Mouse (Mus musculus) MEL (cell line): ENCODE results near the gene Vps50.
"Not testable (repeated sequence)": the region's sequence is repeated elsewhere in the genome, so short reads cannot be mapped to it uniquely, and the experiment has no call there.

Experiments used
- CHD2 ChIP-seq: IDR thresholded peaks from 2 replicates; pipeline ENCODE4 v1.6.1; 2011; ENCODE audit warnings: low read length, improper control_type of control experiment
- CTCF ChIP-seq, 3 experiments: IDR thresholded peaks in 2 of 3; conservative IDR thresholded peaks in 1 of 3; 2 replicates each; pipeline ENCODE4 v1.5.1; 2011 to 2012; ENCODE audit warnings: low read length in 3 of 3, low read depth in 2 of 3, mild to moderate bottlenecking in 2 of 3, improper control_type of control experiment in 1 of 3, inconsistent platforms in 1 of 3, mixed read lengths in 1 of 3, moderate library complexity in 1 of 3; ENCODE audit not compliant: control insufficient read depth in 1 of 3, insufficient read depth in 1 of 3, poor library complexity in 1 of 3, severe bottlenecking in 1 of 3
- EP300 ChIP-seq, 2 experiments: IDR thresholded peaks; 2 replicates each; pipeline ENCODE4 v1.6.1; 2011; ENCODE audit warnings: improper control_type of control experiment in 2 of 2, low read length in 2 of 2, low read depth in 1 of 2, mild to moderate bottlenecking in 1 of 2
- GATA1 ChIP-seq: IDR thresholded peaks from 2 replicates; pipeline ENCODE4 v1.6.1; 2011; ENCODE audit warnings: low read depth, low read length, improper control_type of control experiment
- JUND ChIP-seq: IDR thresholded peaks from 2 replicates; pipeline ENCODE4 v1.6.1; 2011; ENCODE audit warnings: low read depth, mild to moderate bottlenecking, improper control_type of control experiment, low read length
- KAT2A ChIP-seq: conservative IDR thresholded peaks from 2 replicates; pipeline ENCODE4 v1.6.1; 2012; ENCODE audit warnings: low read depth, low read length, improper control_type of control experiment, inconsistent platforms
- MAX ChIP-seq: IDR thresholded peaks from 2 replicates; pipeline ENCODE4 v1.6.1; 2011; ENCODE audit warnings: low read length, improper control_type of control experiment
- MEF2A ChIP-seq: IDR thresholded peaks from 2 replicates; pipeline ENCODE4 v1.6.1; 2014; ENCODE audit warnings: low read depth, mild to moderate bottlenecking, inconsistent platforms, low read length, improper control_type of control experiment; ENCODE audit not compliant: poor library complexity, insufficient replicate concordance, severe bottlenecking; ENCODE audit errors: extremely low read depth
- POLR2A ChIP-seq, 2 experiments: IDR thresholded peaks; 2 replicates each; pipeline ENCODE4 v1.6.1; 2011 to 2012; ENCODE audit warnings: low read length in 2 of 2, mild to moderate bottlenecking in 2 of 2, control low read depth in 1 of 2, improper control_type of control experiment in 1 of 2, low read depth in 1 of 2, moderate library complexity in 1 of 2; ENCODE audit not compliant: control insufficient read depth in 1 of 2, insufficient read depth in 1 of 2, poor library complexity in 1 of 2
- POLR2AphosphoS2 ChIP-seq: IDR thresholded peaks from 2 replicates; pipeline ENCODE4 v1.6.1; 2011; ENCODE audit warnings: low read length, improper control_type of control experiment
- SIN3A ChIP-seq: IDR thresholded peaks from 2 replicates; pipeline ENCODE4 v1.6.1; 2012; ENCODE audit warnings: low read length, improper control_type of control experiment, inconsistent platforms
- USF2 ChIP-seq, 2 experiments: IDR thresholded peaks; 2 replicates each; pipeline ENCODE4 v1.6.1; 2011 to 2012; ENCODE audit warnings: improper control_type of control experiment in 2 of 2, low read length in 2 of 2, borderline replicate concordance in 1 of 2, inconsistent platforms in 1 of 2, low read depth in 1 of 2, mild to moderate bottlenecking in 1 of 2; ENCODE audit not compliant: insufficient read depth in 1 of 2
- ZC3H11A ChIP-seq: IDR thresholded peaks from 2 replicates; pipeline ENCODE4 v1.6.1; 2012; ENCODE audit warnings: low read depth, mild to moderate bottlenecking, inconsistent platforms, low read length, improper control_type of control experiment

DNA sequence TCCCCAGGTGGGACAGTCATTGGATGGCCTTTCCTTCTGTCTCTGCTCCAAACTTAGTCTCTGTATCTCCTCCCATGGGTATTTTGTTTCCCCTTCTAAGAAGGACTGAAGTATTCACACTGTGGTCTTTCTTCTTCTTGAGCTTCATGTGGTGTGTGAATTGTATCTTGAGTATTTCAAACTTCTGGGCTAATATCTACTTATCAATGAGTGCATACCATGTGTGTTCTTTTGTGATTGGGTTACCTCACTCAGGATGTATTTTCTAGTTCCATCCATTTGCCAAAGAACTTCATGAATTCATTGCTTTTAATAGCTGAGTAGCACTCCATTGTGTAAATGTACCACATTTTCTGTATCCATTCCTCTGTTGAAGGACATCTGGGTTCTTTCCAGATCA, 65.9 kb downstream of the Vps50 start:
- not testable (repeated sequence) for TF ChIP-seq POLR2AphosphoS2; CTCF (IDR thresholded peaks at IDR 0.05 in 2 of 3, conservative IDR thresholded peaks at IDR 0.05 in 1 of 3; ENCODE audit: control insufficient read depth in 1 of 3, insufficient read depth in 1 of 3, low read depth in 2 of 3, low read length in 3 of 3, poor library complexity in 1 of 3, severe bottlenecking in 1 of 3); EP300 (IDR thresholded peaks at IDR 0.05; ENCODE audit: low read depth in 1 of 2, low read length in 2 of 2); POLR2A (IDR thresholded peaks at IDR 0.05; ENCODE audit: control insufficient read depth in 1 of 2, insufficient read depth in 1 of 2, low read depth in 1 of 2, low read length in 2 of 2, poor library complexity in 1 of 2); CHD2; ZC3H11A; MEF2A; GATA1; SIN3A; KAT2A; JUND; MAX; USF2 (IDR thresholded peaks at IDR 0.05; ENCODE audit: borderline replicate concordance in 1 of 2, insufficient read depth in 1 of 2, low read depth in 1 of 2, low read length in 2 of 2)
